Mouse (Mus musculus) heart, adult 2 months (tissue): ENCODE measurements around the gene Nrg3. TPM values are rescaled to one million over a fixed set of nuclear protein-coding genes. Genes with fewer than 3 reads are reported as not detected.

ENCODE experiments used
- DNase-seq, 2 experiments: peaks; one replicate each; pipeline ENCODE4 v3.0.0; 2021
- H3K27ac ChIP-seq: fragments of 200-600 bp; 2 replicates; pipeline ENCODE4 v1.8.1; 2022
- H3K27me3 ChIP-seq: fragments of 200-500 bp; 2 replicates; pipeline ENCODE4 v1.6.1; 2012; ENCODE audit warnings: mild to moderate bottlenecking, low read length, inconsistent platforms, mixed read lengths; ENCODE audit not compliant: control insufficient read depth, insufficient read depth
- H3K36me3 ChIP-seq: fragments of 200-500 bp; 2 replicates; pipeline ENCODE4 v1.6.1; 2012; ENCODE audit warnings: low read length, inconsistent platforms; ENCODE audit not compliant: control insufficient read depth, insufficient read depth
- H3K4me1 ChIP-seq: fragments of 200-500 bp; 2 replicates; pipeline ENCODE4 v1.6.1; 2011; ENCODE audit warnings: low read length; ENCODE audit not compliant: control insufficient read depth, insufficient read depth
- H3K4me3 ChIP-seq: fragments of 200-600 bp; 2 replicates; pipeline ENCODE4 v1.8.1; 2022
- H3K79me2 ChIP-seq: fragments of 200-500 bp; replicated peaks from 2 replicates; pipeline ENCODE4 v1.6.1; 2012; ENCODE audit warnings: mild to moderate bottlenecking, inconsistent platforms, low read length, moderate library complexity, mixed read lengths; ENCODE audit not compliant: control insufficient read depth, insufficient read depth
- H3K9ac ChIP-seq: fragments of 200-500 bp; 2 replicates; pipeline ENCODE4 v1.6.1; 2012; ENCODE audit warnings: low read depth, mild to moderate bottlenecking, control low read depth, inconsistent platforms, low read length, mixed read lengths
- CTCF ChIP-seq: fragments of 200-600 bp; IDR thresholded peaks from 2 replicates; pipeline ENCODE4 v1.8.1; 2022; ENCODE audit warnings: antibody characterized with exemption, mild to moderate bottlenecking, moderate library complexity
- EP300 ChIP-seq: fragments of 200-500 bp; IDR thresholded peaks from 2 replicates; pipeline ENCODE4 v1.6.1; 2011; ENCODE audit warnings: low read depth, low read length, control low read depth; ENCODE audit not compliant: insufficient read depth
- POLR2A ChIP-seq: fragments of 200-500 bp; IDR thresholded peaks from 2 replicates; pipeline ENCODE4 v1.6.1; 2011; ENCODE audit warnings: mild to moderate bottlenecking, low read depth, low read length, control low read depth; ENCODE audit not compliant: insufficient read depth
- WGBS: fragments of 180-500 bp; shearing (Covaris S2); methylation state at CpG from one replicate; pipeline ENCODE4 v1.1.7; 2018; 5-methylcytosine and 5-hydroxymethylcytosine counted together
- intact Hi-C: fragments of 180-260 bp; cut with DNase I; formaldehyde crosslinking; loops from one replicate; pipeline ENCODE4 v1.15.1; 2025
- polyA plus RNA-seq: library from polyadenylated mRNA; depleted of rRNA; stranded (reverse); fragments of >200 nt; gene quantifications from 2 replicates; pipeline ENCODE4 v1.2.3, GENCODE M21; 2012
- total RNA-seq, 2 experiments: library from RNA; stranded (reverse); gene quantifications; 2 replicates each; pipeline ENCODE4 v1.2.3; 2021

Gene Nrg3
- total and polyA plus RNA-seq, 3 experiments = 0.04 TPM; not detected in 2

- 57% methylated on average over 1 of the region's 1 CpGs for WGBS
- Histone ChIP-seq H3K79me2 (no peaks in the 10 kb centered on the region), H3K9ac (no peak overlapping the region), H3K4me1 (no peaks in the 10 kb centered on the region), H3K36me3 (no peaks in the 10 kb centered on the region), H3K4me3 (no peak overlapping the region), H3K27ac (no peak overlapping the region), H3K27me3 (no peaks in the 10 kb centered on the region)
- no peak for TF ChIP-seq POLR2A
- no peak for TF ChIP-seq EP300
- TF ChIP-seq CTCF = no peak
- no peak for DNase-seq
- intact Hi-C loops = no loop called here
These were observed 937.7 kb downstream of the Nrg3 start for GRCm38 (mm10) chr14:38535181-38535580.

GRCm38 (mm10) chr14:38533495-38533894, 939.4 kb downstream of the Nrg3 start:
- intact Hi-C loops = no loop called here
- Histone ChIP-seq H3K36me3 (no peaks in the 10 kb centered on the region), H3K9ac (no peak overlapping the region), H3K4me1 (no peaks in the 10 kb centered on the region), H3K27ac (no peak overlapping the region), H3K27me3 (no peaks in the 10 kb centered on the region), H3K4me3 (no peak overlapping the region), H3K79me2 (no peaks in the 10 kb centered on the region)
- TF ChIP-seq EP300 (no peak), CTCF (no peak), POLR2A (no peak)
- DNase-seq = no peak

GRCm38 (mm10) chr14:38516232-38516631, 956.7 kb downstream of the Nrg3 start:
- WGBS = 70% methylated on average over 5 of the region's 5 CpGs
- intact Hi-C loops = no loop called here

GRCm38 (mm10) chr14:38509016-38509415, 963.9 kb downstream of the Nrg3 start:
- H3K27ac ChIP-seq = no peak overlapping the region
- no peak for DNase-seq
- no peaks in the 10 kb centered on the region for H3K4me1 ChIP-seq
- H3K4me3 ChIP-seq = no peak overlapping the region
- intact Hi-C loops = no loop called here
- 78% methylated on average over 2 of the region's 2 CpGs for WGBS
- no peaks in the 10 kb centered on the region for H3K36me3 ChIP-seq
- H3K27me3 ChIP-seq = no peaks in the 10 kb centered on the region
- no peak overlapping the region for H3K9ac ChIP-seq
- TF ChIP-seq EP300 (no peak), CTCF (no peak), POLR2A (no peak)
- no peaks in the 10 kb centered on the region for H3K79me2 ChIP-seq

More at GRCm38 (mm10) chr14:38516232-38516631, 956.7 kb downstream of the Nrg3 start:
- Histone ChIP-seq H3K36me3 (no peaks in the 10 kb centered on the region), H3K27me3 (no peaks in the 10 kb centered on the region), H3K79me2 (no peaks in the 10 kb centered on the region), H3K4me1 (no peaks in the 10 kb centered on the region), H3K4me3 (no peak overlapping the region), H3K9ac (no peak overlapping the region), H3K27ac (no peak overlapping the region)
- DNase-seq = no peak
- no peak for TF ChIP-seq CTCF
- TF ChIP-seq EP300 = no peak
- TF ChIP-seq POLR2A = no peak

GRCm38 (mm10) chr14:38494970-38495369, 977.9 kb downstream of the Nrg3 start:
- no peaks in the 10 kb centered on the region for H3K27me3 ChIP-seq
- no peak overlapping the region for H3K27ac ChIP-seq
- WGBS = 36% methylated on average over 1 of the region's 1 CpGs
- no peak for DNase-seq
- intact Hi-C loops = no loop called here
- TF ChIP-seq POLR2A = no peak
- no peak for TF ChIP-seq EP300
- TF ChIP-seq CTCF = no peak
- H3K79me2 ChIP-seq = no peaks in the 10 kb centered on the region
- no peaks in the 10 kb centered on the region for H3K36me3 ChIP-seq
- no peaks in the 10 kb centered on the region for H3K4me1 ChIP-seq
- H3K4me3 ChIP-seq = no peak overlapping the region
- H3K9ac ChIP-seq = no peak overlapping the region

- Histone ChIP-seq H3K36me3 (no peaks in the 10 kb centered on the region), H3K27ac (no peak overlapping the region), H3K4me1 (no peaks in the 10 kb centered on the region), H3K9ac (no peak overlapping the region), H3K79me2 (no peaks in the 10 kb centered on the region), H3K4me3 (no peak overlapping the region), H3K27me3 (no peaks in the 10 kb centered on the region)
- no peak for DNase-seq
- intact Hi-C loops = no loop called here
- 59% methylated on average over 2 of the region's 2 CpGs for WGBS
- TF ChIP-seq POLR2A = no peak
- no peak for TF ChIP-seq EP300
- TF ChIP-seq CTCF = no peak
These were observed 1025.8 kb downstream of the Nrg3 start for GRCm38 (mm10) chr14:38447086-38447485.

GRCm38 (mm10) chr14:38444788-38445187, 1028.1 kb downstream of the Nrg3 start:
- intact Hi-C loops = no loop called here
- no peaks in the 10 kb centered on the region for H3K27me3 ChIP-seq
- H3K4me1 ChIP-seq = no peaks in the 10 kb centered on the region
- H3K4me3 ChIP-seq = no peak overlapping the region
- no peak overlapping the region for H3K27ac ChIP-seq
- WGBS = 65% methylated on average over 2 of the region's 2 CpGs
- H3K79me2 ChIP-seq = no peaks in the 10 kb centered on the region
- no peaks in the 10 kb centered on the region for H3K36me3 ChIP-seq
- DNase-seq = no peak
- no peak for TF ChIP-seq POLR2A
- TF ChIP-seq CTCF = no peak
- TF ChIP-seq EP300 = no peak
- no peak overlapping the region for H3K9ac ChIP-seq
